Mouse (Mus musculus) kidney, postnatal 0 days (tissue): ENCODE measurements at regions not wholly inside any gene's neighbourhood (a gene's known extent, or its start where the extent isn't known, plus 50 kb on each side); places are given as distances from the start of the nearest gene placed in this dataset.
"Not testable (repeated sequence)": the region's sequence is repeated elsewhere in the genome, so short reads cannot be mapped to it uniquely, and the experiment has no call there.

Source experiments
- ATAC-seq: fragments of 200-750 bp; cut with Nextera tagmentation; replicated peaks from 2 replicates; pipeline ENCODE4 v1.8.0; 2017; ENCODE audit warnings: low read depth, moderate number of reproducible peaks, moderate TSS enrichment, moderate library complexity; ENCODE audit not compliant: low FRiP score
- DNase-seq: peaks from one replicate; pipeline ENCODE4 v3.0.0-alpha.2; 2016; ENCODE audit warnings: low spot score
- H3K27ac ChIP-seq: fragments of 300-500 bp; sonication (generic); 2 replicates; pipeline ENCODE4 v1.5.1; 2014; ENCODE audit warnings: mild to moderate bottlenecking
- H3K27me3 ChIP-seq: fragments of 300-500 bp; sonication (generic); 2 replicates; pipeline ENCODE4 v1.6.1; 2014; ENCODE audit warnings: low read length, mixed read lengths; ENCODE audit not compliant: insufficient read depth
- H3K36me3 ChIP-seq: fragments of 300-500 bp; sonication (generic); 2 replicates; pipeline ENCODE4 v1.6.1; 2014; ENCODE audit warnings: low read length, mixed read lengths; ENCODE audit not compliant: insufficient read depth
- H3K4me1 ChIP-seq: fragments of 300-500 bp; sonication (generic); replicated peaks from 2 replicates; pipeline ENCODE4 v1.6.1; 2014; ENCODE audit warnings: antibody characterized with exemption, low read length, mixed read lengths; ENCODE audit not compliant: insufficient read depth
- H3K4me2 ChIP-seq: fragments of 300-500 bp; sonication (generic); 2 replicates; pipeline ENCODE4 v1.6.1; 2014; ENCODE audit warnings: mild to moderate bottlenecking, low read length, moderate library complexity, mixed read lengths
- H3K4me3 ChIP-seq: fragments of 300-500 bp; sonication (generic); replicated peaks from 2 replicates; pipeline ENCODE4 v1.5.1; 2014; ENCODE audit warnings: low read depth, low read length
- H3K9ac ChIP-seq: fragments of 300-500 bp; sonication (generic); 2 replicates; pipeline ENCODE4 v1.6.1; 2014; ENCODE audit warnings: low read depth, low read length
- H3K9me3 ChIP-seq: fragments of 300-500 bp; sonication (generic); replicated peaks from 2 replicates; pipeline ENCODE4 v1.6.1; 2016; ENCODE audit warnings: low read length, inconsistent platforms, mixed read lengths
- CTCF ChIP-seq: IDR thresholded peaks from 2 replicates; pipeline ENCODE4 v1.5.1; 2016; ENCODE audit warnings: antibody characterized with exemption, low read depth, mild to moderate bottlenecking, moderate library complexity
- WGBS: fragments of 180-500 bp; shearing (Covaris S2); extraction: QIAGEN DNeasy Blood & Tissue Kit; methylation state at CpG from one replicate; pipeline ENCODE4 v1.1.7; 2014; 5-methylcytosine and 5-hydroxymethylcytosine counted together

- not testable (repeated sequence) for H3K27me3 ChIP-seq, H3K4me2 ChIP-seq, H3K9me3 ChIP-seq, H3K4me3 ChIP-seq, ATAC-seq, H3K4me1 ChIP-seq, H3K27ac ChIP-seq, H3K36me3 ChIP-seq, H3K9ac ChIP-seq
- WGBS, result 42% methylated on average over 3 of the region's 3 CpGs
- peak; percentile 57; the same call in 1 of the 2 replicates for TF ChIP-seq CTCF
- DNase-seq, result peak; percentile 36
Observed at GRCm38 (mm10) chr13:3216070-3216469, 321.8 kb upstream of the Gdi2 start.

GRCm38 (mm10) chr13:3221005-3221621, 316.8 kb upstream of the Gdi2 start:
- H3K27ac ChIP-seq, H3K4me2 ChIP-seq, DNase-seq, H3K4me1 ChIP-seq, H3K4me3 ChIP-seq, ATAC-seq, H3K36me3 ChIP-seq, H3K9ac ChIP-seq, H3K9me3 ChIP-seq, H3K27me3 ChIP-seq: not testable (repeated sequence)
- WGBS, result 74% methylated on average over 10 of the region's 10 CpGs

- Histone ChIP-seq H3K4me2 (no peak overlapping the region), H3K4me3 (no peak overlapping the region), H3K9me3 (no peaks in the 10 kb centered on the region), H3K27ac (no peak overlapping the region), H3K27me3 (no peaks in the 10 kb centered on the region), H3K4me1 (no peaks in the 10 kb centered on the region), H3K36me3 (no peaks in the 10 kb centered on the region), H3K9ac (no peak overlapping the region)
- no peak for DNase-seq
- no peak for TF ChIP-seq CTCF
- no peak for ATAC-seq
- 84% methylated on average over 16 of the region's 16 CpGs for WGBS
Observed at GRCm38 (mm10) chr13:3221622-3222021, 316.2 kb upstream of the Gdi2 start.

GRCm38 (mm10) chr13:3258379-3258778, 279.5 kb upstream of the Gdi2 start:
- Histone ChIP-seq H3K4me3 (no peak overlapping the region), H3K36me3 (no peaks in the 10 kb centered on the region), H3K27me3 (no peaks in the 10 kb centered on the region), H3K4me2 (no peak overlapping the region), H3K9ac (no peak overlapping the region), H3K9me3 (no peaks in the 10 kb centered on the region), H3K27ac (no peak overlapping the region), H3K4me1 (no peaks in the 10 kb centered on the region)
- WGBS, result 77% methylated on average over 1 of the region's 1 CpGs
- no peak for TF ChIP-seq CTCF
- ATAC-seq (no peak), DNase-seq (no peak)

GRCm38 (mm10) chr13:3276130-3276529, 261.7 kb upstream of the Gdi2 start:
- WGBS, result 11% methylated on average over 1 of the region's 1 CpGs
- H3K9ac ChIP-seq, result not testable (repeated sequence)

More at GRCm38 (mm10) chr13:3276130-3276529, 261.7 kb upstream of the Gdi2 start:
- H3K27ac ChIP-seq, H3K9me3 ChIP-seq, H3K27me3 ChIP-seq, H3K4me1 ChIP-seq, H3K4me2 ChIP-seq, ATAC-seq, H3K36me3 ChIP-seq, DNase-seq, H3K4me3 ChIP-seq: not testable (repeated sequence)
